Mouse (Mus musculus): ENCODE measurements around the gene Cyth1. TPM values are rescaled to one million over a fixed set of nuclear protein-coding genes. Genes with fewer than 3 reads are reported as not detected.

The Cyth1 gene
- polyA plus RNA-seq, 1 experiment from 2014 or later, result 13.1 TPM

- no peaks in the 10 kb centered on the region for H3K27me3 ChIP-seq (ENCODE audit: control insufficient read depth, insufficient read depth, low read length)
- DNase-seq (ENCODE audit: low spot score), result no peak
- no peak overlapping the region for H3K9ac ChIP-seq (ENCODE audit: low read length)
- 83% methylated on average over 5 of the region's 5 CpGs for WGBS
- TF ChIP-seq EP300 (optimal IDR thresholded peaks at IDR 0.05), result no peak
- TF ChIP-seq CTCF (IDR thresholded peaks at IDR 0.05; ENCODE audit: low read depth), result no peak
- no peak overlapping the region for H3K4me3 ChIP-seq (ENCODE audit: low read depth, low read length)
- ATAC-seq (ENCODE audit: low FRiP score, low TSS enrichment), result no peak
- H3K4me2 ChIP-seq (replicated peaks; ENCODE audit: low read depth), result no peak overlapping the region
- H3K27ac ChIP-seq (replicated peaks), result no peak overlapping the region
- H3K36me3 ChIP-seq (ENCODE audit: control insufficient read depth, insufficient read depth, low read length), result peaks cover 18% of the 10 kb centered on the region; the same call in 1 of the 2 replicates
- H3K4me1 ChIP-seq (replicated peaks; ENCODE audit: control insufficient read depth, insufficient read depth), result no peaks in the 10 kb centered on the region
- no peaks in the 10 kb centered on the region for H3K9me3 ChIP-seq (ENCODE audit: control insufficient read depth, low read length)
These were observed 75.6 kb downstream of the Cyth1 start for GRCm38 (mm10) chr11:118172768-118173167.

DNA sequence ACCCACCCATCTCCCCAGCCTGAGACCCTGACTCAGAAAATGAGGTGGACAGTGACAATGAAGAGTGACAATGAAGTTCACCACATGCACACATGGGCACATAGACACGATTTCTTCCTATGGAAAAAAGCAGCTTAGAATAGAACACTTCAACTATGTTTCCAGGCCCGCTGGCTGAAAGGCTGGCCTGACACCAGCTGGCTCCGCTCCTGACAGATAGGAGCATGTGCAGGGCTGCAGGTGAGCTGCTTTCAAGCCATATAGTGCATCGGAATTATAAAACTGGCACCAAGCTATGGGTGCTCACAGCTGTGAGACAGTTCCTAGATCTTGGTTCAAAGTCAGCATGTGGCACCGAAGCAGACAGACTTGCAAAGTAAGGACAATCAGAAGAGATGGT lies 78.1 kb downstream of the Cyth1 start:
- no peak for ATAC-seq (ENCODE audit: low FRiP score, low TSS enrichment)

GRCm38 (mm10) chr11:118168714-118169113 lies 79.7 kb downstream of the Cyth1 start:
- H3K36me3 ChIP-seq (ENCODE audit: control insufficient read depth, insufficient read depth, low read length), result peaks cover 10% of the 10 kb centered on the region; the same call in 1 of the 2 replicates

More for the DNA sequence above, 78.1 kb downstream of the Cyth1 start:
- no peaks in the 10 kb centered on the region for H3K27me3 ChIP-seq (ENCODE audit: control insufficient read depth, insufficient read depth, low read length)
- no peak overlapping the region for H3K4me3 ChIP-seq (ENCODE audit: low read depth, low read length)
- no peak overlapping the region for H3K27ac ChIP-seq (replicated peaks)
- no peaks in the 10 kb centered on the region for H3K9me3 ChIP-seq (ENCODE audit: control insufficient read depth, low read length)
- peaks cover 10% of the 10 kb centered on the region; the same call in 1 of the 2 replicates for H3K36me3 ChIP-seq (ENCODE audit: control insufficient read depth, insufficient read depth, low read length)
- DNase-seq (ENCODE audit: low spot score), result no peak
- H3K9ac ChIP-seq (ENCODE audit: low read length), result no peak overlapping the region
- WGBS, result 78% methylated on average over 5 of the region's 5 CpGs
- H3K4me1 ChIP-seq (replicated peaks; ENCODE audit: control insufficient read depth, insufficient read depth), result no peaks in the 10 kb centered on the region; the same call in 1 of the 2 replicates
- H3K4me2 ChIP-seq (replicated peaks; ENCODE audit: low read depth), result no peak overlapping the region
- TF ChIP-seq EP300 (optimal IDR thresholded peaks at IDR 0.05) (no peak), CTCF (IDR thresholded peaks at IDR 0.05; ENCODE audit: low read depth) (no peak)

DNA sequence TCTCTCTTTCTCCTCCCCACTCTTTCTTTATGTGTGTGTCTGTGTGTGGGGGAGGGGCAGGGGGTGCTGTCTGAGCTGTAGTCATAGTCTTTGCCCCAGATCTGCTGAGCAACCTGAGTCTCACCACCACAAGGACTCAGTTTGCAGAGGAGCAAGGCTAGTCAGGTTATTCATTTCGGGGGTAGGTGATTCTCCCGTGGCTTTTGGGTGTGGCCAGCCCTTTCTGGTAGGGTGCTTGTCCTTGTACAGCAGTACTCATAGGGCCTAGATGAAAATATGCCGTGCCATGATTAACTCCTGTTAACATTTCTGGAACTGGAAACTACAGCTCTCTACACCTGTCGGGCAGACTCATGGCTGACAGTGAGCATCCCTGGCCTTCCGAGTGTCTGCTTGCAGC lies 81.8 kb downstream of the Cyth1 start:
- no peak overlapping the region for H3K4me3 ChIP-seq (ENCODE audit: low read depth, low read length)
- H3K36me3 ChIP-seq (ENCODE audit: control insufficient read depth, insufficient read depth, low read length), result peaks cover 8% of the 10 kb centered on the region; the same call in 1 of the 2 replicates
- ATAC-seq (ENCODE audit: low FRiP score, low TSS enrichment), result no peak
- no peaks in the 10 kb centered on the region for H3K27me3 ChIP-seq (ENCODE audit: control insufficient read depth, insufficient read depth, low read length)
- no peak overlapping the region for H3K27ac ChIP-seq (replicated peaks)
- no peaks in the 10 kb centered on the region; the same call in 1 of the 2 replicates for H3K4me1 ChIP-seq (replicated peaks; ENCODE audit: control insufficient read depth, insufficient read depth)
- H3K9me3 ChIP-seq (ENCODE audit: control insufficient read depth, low read length), result no peaks in the 10 kb centered on the region
- H3K9ac ChIP-seq (ENCODE audit: low read length), result no peak overlapping the region
- DNase-seq (ENCODE audit: low spot score), result no peak
- WGBS, result 86% methylated on average over 5 of the region's 5 CpGs
- no peak overlapping the region for H3K4me2 ChIP-seq (replicated peaks; ENCODE audit: low read depth)
- no peak for TF ChIP-seq CTCF (IDR thresholded peaks at IDR 0.05; ENCODE audit: low read depth)
- no peak for TF ChIP-seq EP300 (optimal IDR thresholded peaks at IDR 0.05)

More at GRCm38 (mm10) chr11:118168714-118169113, 79.7 kb downstream of the Cyth1 start:
- H3K4me3 ChIP-seq (ENCODE audit: low read depth, low read length), result no peak overlapping the region
- H3K27me3 ChIP-seq (ENCODE audit: control insufficient read depth, insufficient read depth, low read length), result no peaks in the 10 kb centered on the region
- H3K27ac ChIP-seq (replicated peaks), result no peak overlapping the region
- H3K9me3 ChIP-seq (ENCODE audit: control insufficient read depth, low read length), result no peaks in the 10 kb centered on the region
- WGBS, result 83% methylated on average over 9 of the region's 9 CpGs
- no peak overlapping the region for H3K4me2 ChIP-seq (replicated peaks; ENCODE audit: low read depth)
- H3K9ac ChIP-seq (ENCODE audit: low read length), result no peak overlapping the region
- DNase-seq (ENCODE audit: low spot score), result no peak
- no peaks in the 10 kb centered on the region; the same call in 1 of the 2 replicates for H3K4me1 ChIP-seq (replicated peaks; ENCODE audit: control insufficient read depth, insufficient read depth)
- ATAC-seq (ENCODE audit: low FRiP score, low TSS enrichment), result no peak
- TF ChIP-seq CTCF (IDR thresholded peaks at IDR 0.05; ENCODE audit: low read depth) (no peak), EP300 (optimal IDR thresholded peaks at IDR 0.05) (no peak)

- Histone ChIP-seq H3K4me3 (ENCODE audit: low read depth, low read length) (no peak overlapping the region), H3K4me1 (replicated peaks; ENCODE audit: control insufficient read depth, insufficient read depth) (no peaks in the 10 kb centered on the region; the same call in 1 of the 2 replicates), H3K27ac (replicated peaks) (no peak overlapping the region), H3K9me3 (ENCODE audit: control insufficient read depth, low read length) (no peaks in the 10 kb centered on the region), H3K27me3 (ENCODE audit: control insufficient read depth, insufficient read depth, low read length) (no peaks in the 10 kb centered on the region), H3K9ac (ENCODE audit: low read length) (no peak overlapping the region), H3K36me3 (ENCODE audit: control insufficient read depth, insufficient read depth, low read length) (peaks cover 8% of the 10 kb centered on the region; the same call in 1 of the 2 replicates), H3K4me2 (replicated peaks; ENCODE audit: low read depth) (no peak overlapping the region)
- WGBS, result 50% methylated on average over 11 of the region's 11 CpGs
- no peak for ATAC-seq (ENCODE audit: low FRiP score, low TSS enrichment)
- no peak for DNase-seq (ENCODE audit: low spot score)
- TF ChIP-seq CTCF (IDR thresholded peaks at IDR 0.05; ENCODE audit: low read depth) (peak; percentile 54), EP300 (optimal IDR thresholded peaks at IDR 0.05) (no peak)
These were observed 82.7 kb downstream of the Cyth1 start for GRCm38 (mm10) chr11:118165681-118166080.

- H3K36me3 ChIP-seq (ENCODE audit: control insufficient read depth, insufficient read depth, low read length), result peaks cover 5% of the 10 kb centered on the region; the same call in 1 of the 2 replicates
- no peak overlapping the region for H3K4me3 ChIP-seq (ENCODE audit: low read depth, low read length)
- H3K9me3 ChIP-seq (ENCODE audit: control insufficient read depth, low read length), result no peaks in the 10 kb centered on the region
- no peaks in the 10 kb centered on the region for H3K27me3 ChIP-seq (ENCODE audit: control insufficient read depth, insufficient read depth, low read length)
- ATAC-seq (ENCODE audit: low FRiP score, low TSS enrichment) (no peak), DNase-seq (ENCODE audit: low spot score) (no peak)
- H3K27ac ChIP-seq (replicated peaks), result peak overlapping the region; percentile 36; the same call in 1 of the 2 replicates
- no peak for TF ChIP-seq CTCF (IDR thresholded peaks at IDR 0.05; ENCODE audit: low read depth)
- TF ChIP-seq EP300 (optimal IDR thresholded peaks at IDR 0.05), result no peak
- no peaks in the 10 kb centered on the region; the same call in 1 of the 2 replicates for H3K4me1 ChIP-seq (replicated peaks; ENCODE audit: control insufficient read depth, insufficient read depth)
- H3K9ac ChIP-seq (ENCODE audit: low read length), result no peak overlapping the region; the same call in 1 of the 2 replicates
- 73% methylated on average over 8 of the region's 8 CpGs for WGBS
- no peak overlapping the region for H3K4me2 ChIP-seq (replicated peaks; ENCODE audit: low read depth)
These were observed 83.8 kb downstream of the Cyth1 start for GRCm38 (mm10) chr11:118164566-118164965.
